Mouse (Mus musculus): ENCODE results near the gene Krtap28-10.

The Krtap28-10 gene

GRCm38 (mm10) chr1:83042380-83042779 lies at the start of gene Krtap28-10:
Krtap28-10 (minus strand) TSS chr1:83042480.
- DNase-seq: no peak

- DNase-seq: no peak
Measured at GRCm38 (mm10) chr1:83091268-83091667, 49.0 kb upstream of the Krtap28-10 start.

GRCm38 (mm10) chr1:83084790-83085189 lies 42.5 kb upstream of the Krtap28-10 start:
- DNase-seq: no peak

- no peak for DNase-seq
Measured at GRCm38 (mm10) chr1:83077016-83077415, 34.7 kb upstream of the Krtap28-10 start.

- peak; percentile 10 for DNase-seq
Measured at GRCm38 (mm10) chr1:83076190-83076917, 34.1 kb upstream of the Krtap28-10 start.

GRCm38 (mm10) chr1:83075526-83076189 lies 33.4 kb upstream of the Krtap28-10 start:
- no peak for DNase-seq

GRCm38 (mm10) chr1:83067205-83067604 lies 24.9 kb upstream of the Krtap28-10 start:
- DNase-seq: no peak

- no peak for DNase-seq
Measured at GRCm38 (mm10) chr1:83066577-83066976, 24.3 kb upstream of the Krtap28-10 start.

- peak; percentile 38 for DNase-seq
Measured at GRCm38 (mm10) chr1:83064851-83065250, 22.6 kb upstream of the Krtap28-10 start.

- no peak for DNase-seq
Measured at GRCm38 (mm10) chr1:83060643-83061042, 18.4 kb upstream of the Krtap28-10 start, which contains the start of gene Krtap28-13. Krtap28-13 (plus strand) TSS chr1:83060930.

- DNase-seq: no peak
Measured at GRCm38 (mm10) chr1:83059278-83059677, 17.0 kb upstream of the Krtap28-10 start, which contains the start of gene A030005K14Rik. A030005K14Rik (minus strand) TSS chr1:83059378.

- DNase-seq: no peak
Measured at GRCm38 (mm10) chr1:83058481-83058880, 16.2 kb upstream of the Krtap28-10 start.

- no peak for DNase-seq
Measured at GRCm38 (mm10) chr1:83044882-83045427, 2.7 kb upstream of the Krtap28-10 start, which contains the start of gene Gm47969. Gm47969 (plus strand) TSS chr1:83044932.

- DNase-seq: no peak
Measured at GRCm38 (mm10) chr1:83039080-83039479, 3.2 kb downstream of the Krtap28-10 start.

GRCm38 (mm10) chr1:83038109-83038672 lies 4.1 kb downstream of the Krtap28-10 start, which contains the start of gene Slc19a3:
Slc19a3 (minus strand) TSS chr1:83038448.
- DNase-seq: peak; percentile 17

- no peak for DNase-seq
Measured at GRCm38 (mm10) chr1:83036892-83037667, 5.2 kb downstream of the Krtap28-10 start.

- no peak for DNase-seq
Measured at GRCm38 (mm10) chr1:83034509-83034908, 7.8 kb downstream of the Krtap28-10 start.

- DNase-seq: no peak
Measured at GRCm38 (mm10) chr1:83032508-83032907, 9.8 kb downstream of the Krtap28-10 start.

- no peak for DNase-seq
Measured at GRCm38 (mm10) chr1:83031950-83032349, 10.3 kb downstream of the Krtap28-10 start.

GRCm38 (mm10) chr1:83016556-83016955 lies 25.7 kb downstream of the Krtap28-10 start:
- DNase-seq: no peak

- no peak for DNase-seq
Measured at GRCm38 (mm10) chr1:83015329-83015879, 26.9 kb downstream of the Krtap28-10 start.

GRCm38 (mm10) chr1:83014477-83014876 lies 27.8 kb downstream of the Krtap28-10 start:
- DNase-seq: no peak
